Mouse (Mus musculus) fibroblast of lung, adult 2 months (primary cell): Measurements from ENCODE around the gene Frmd8.
A peak's percentile ranks its signal among the peaks of the same experiment; 100 is the strongest.

Source experiments
- DNase-seq: peaks from one replicate; pipeline ENCODE4 v3.0.0-alpha.2; 2011; ENCODE audit warnings: low read depth

Gene Frmd8

GRCm38 (mm10) chr19:5806809-5807205, 68.3 kb downstream of the Frmd8 start:
- DNase-seq = no peak

- no peak for DNase-seq
Measured at GRCm38 (mm10) chr19:5806051-5806808, 68.8 kb downstream of the Frmd8 start.

GRCm38 (mm10) chr19:5804371-5804899, 70.6 kb downstream of the Frmd8 start:
- no peak for DNase-seq

GRCm38 (mm10) chr19:5803881-5804279, 71.2 kb downstream of the Frmd8 start:
- no peak for DNase-seq

DNA sequence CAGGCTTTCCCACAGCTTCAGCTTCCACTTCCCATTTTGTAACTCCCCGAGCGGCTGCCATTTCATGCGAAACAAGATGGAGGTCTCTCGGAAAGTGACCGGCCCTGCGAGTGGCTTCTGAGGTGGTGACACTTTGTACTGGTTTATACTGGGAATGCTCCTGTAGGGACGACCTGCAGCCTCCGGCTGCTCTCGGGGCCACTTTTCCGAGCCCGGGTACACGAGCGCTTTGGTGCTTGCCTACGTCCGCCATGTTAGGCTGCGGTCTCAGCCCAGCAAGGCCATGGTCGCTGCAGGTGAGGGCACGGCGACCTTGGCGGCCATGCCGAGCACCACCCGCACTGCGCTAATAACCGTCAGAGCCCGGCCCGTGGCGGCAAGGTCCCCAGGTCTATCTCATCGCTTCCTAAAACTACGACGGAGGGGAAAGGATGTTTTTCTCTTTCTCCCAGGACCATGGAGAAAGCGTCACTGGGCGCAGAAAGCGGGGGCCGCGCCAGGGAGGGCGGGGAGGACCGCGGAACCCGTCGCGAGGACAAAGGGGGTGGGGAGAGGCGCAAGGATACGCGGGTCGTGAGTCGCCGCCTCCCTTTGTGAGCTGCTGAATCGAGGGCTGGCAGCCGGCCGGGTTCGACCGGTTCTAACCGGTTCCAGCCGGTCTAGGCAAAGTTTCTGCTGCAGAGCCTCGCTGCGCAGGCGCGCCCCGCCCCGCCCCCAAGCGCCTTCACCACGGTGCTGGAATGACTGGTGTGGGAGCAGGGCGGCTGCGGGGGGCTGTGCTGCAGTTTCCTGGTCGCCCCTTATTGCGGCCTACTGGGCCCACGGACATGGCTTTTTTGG, 71.8 kb downstream of the Frmd8 start:
- DNase-seq = peak; percentile 93

- no peak for DNase-seq
Measured at GRCm38 (mm10) chr19:5802787-5803040, 72.4 kb downstream of the Frmd8 start.

DNA sequence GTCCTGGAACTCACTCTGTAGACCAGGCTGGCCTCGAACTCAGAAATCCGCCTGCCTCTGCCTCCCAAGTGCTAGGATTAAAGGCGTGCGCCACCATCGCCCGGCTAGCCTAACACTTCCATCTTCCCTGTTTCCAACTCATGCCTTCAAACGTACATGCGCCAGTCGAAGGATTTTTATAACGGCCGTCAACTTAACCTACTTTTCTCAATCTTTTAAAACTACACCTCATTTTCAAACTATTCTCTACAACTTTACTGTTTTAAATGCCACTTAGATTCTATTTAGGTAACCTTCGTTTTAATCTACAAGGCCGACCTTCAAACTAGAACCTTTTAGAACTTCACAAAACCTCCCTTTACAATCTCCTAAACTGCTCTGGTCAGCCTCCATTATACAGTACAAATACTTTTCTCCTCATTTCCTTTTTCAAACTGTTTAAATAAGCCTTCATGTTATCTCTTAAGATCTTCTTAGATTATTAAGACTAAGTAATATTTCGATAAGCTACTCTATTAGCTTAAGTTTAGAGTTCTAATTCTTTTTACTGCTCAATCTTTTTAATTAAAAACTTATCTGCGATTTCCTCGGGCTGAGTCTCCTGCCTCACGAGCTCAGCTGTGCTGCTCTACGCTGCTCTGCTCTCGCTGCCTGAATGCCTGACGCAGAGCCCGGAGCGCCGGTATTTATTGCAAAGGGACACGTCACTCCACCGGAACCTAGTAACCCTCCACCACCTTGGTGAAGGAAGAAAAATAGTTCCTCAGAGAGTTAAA, 72.9 kb downstream of the Frmd8 start:
- DNase-seq = peak; percentile 86

DNA sequence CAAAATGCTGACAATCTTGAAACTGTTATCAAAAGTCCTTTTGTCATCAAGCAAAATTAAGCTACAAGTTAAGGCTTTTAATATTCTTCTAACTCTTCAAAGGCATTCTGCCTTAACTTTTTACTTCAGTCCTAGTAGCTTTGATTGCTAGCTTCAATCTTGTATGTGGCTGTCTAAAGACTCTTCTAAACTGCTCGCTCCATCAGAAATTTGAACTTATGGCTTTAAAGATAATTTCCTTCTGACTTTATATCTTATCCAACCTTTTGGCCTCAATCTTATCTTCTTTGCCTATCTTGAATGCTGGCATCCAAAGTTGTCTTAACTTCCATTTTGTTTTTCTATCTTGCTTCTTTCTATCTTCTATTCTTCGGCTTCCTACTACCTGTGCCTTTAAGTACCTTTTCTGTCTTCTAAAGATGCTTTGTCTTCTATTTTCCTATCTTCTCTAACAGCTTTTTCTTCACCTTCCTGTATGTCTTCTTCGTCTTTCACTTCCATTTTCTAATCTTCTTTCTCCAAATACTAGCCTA, 73.6 kb downstream of the Frmd8 start:
- no peak for DNase-seq

DNA sequence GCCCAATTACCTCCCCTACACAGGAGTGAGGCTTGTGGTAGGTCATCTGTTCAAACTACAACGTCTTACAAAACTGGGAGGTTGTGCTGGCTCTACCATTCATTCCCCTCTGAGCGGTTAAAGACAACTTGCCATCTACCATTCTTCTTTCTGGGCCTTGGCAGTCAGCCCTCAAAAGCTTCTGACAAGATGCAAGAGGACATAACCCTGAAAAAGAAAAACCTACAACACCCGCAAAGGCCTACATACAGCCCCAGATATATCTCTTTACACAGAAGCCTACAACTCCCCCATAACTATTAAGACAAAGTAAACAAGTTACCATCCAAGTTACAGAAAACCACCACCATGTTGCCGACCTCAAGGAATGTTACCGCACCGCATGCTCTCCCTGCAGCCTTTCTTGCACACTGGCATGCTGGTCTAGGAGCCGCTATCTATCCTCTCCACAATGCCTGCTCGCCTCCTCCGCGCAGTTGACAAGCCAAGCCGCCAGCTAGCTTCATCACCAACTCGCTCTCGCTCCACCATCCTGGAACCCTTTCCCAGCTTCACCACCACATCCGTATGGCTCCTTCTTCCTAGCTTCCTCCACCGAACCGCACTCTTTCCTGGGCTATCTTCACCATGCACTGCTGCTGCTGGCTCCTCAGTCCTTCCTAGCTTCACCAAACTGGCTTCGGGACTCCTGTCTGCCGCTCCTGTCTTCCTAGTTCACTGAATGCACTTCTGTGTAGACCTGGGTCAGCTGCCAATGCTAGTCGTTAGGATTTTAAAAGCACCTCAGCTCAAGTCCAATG, 74.2 kb downstream of the Frmd8 start:
- no peak for DNase-seq

GRCm38 (mm10) chr19:5800350-5800631, 74.8 kb downstream of the Frmd8 start:
- DNase-seq = no peak
